In genomic region chr5:92905146-92905545, GRCm38 (mm10) we compare ENCODE assay signal across 12 mouse cellular contexts.
DNase-seq lines count a peak whose midpoint lies in the region; ATAC-seq and TF ChIP-seq lines count a peak whose summit lies in the region.
"Had no signal": no experiment of that assay in that cellular context is flagged by ENCODE, and none has a peak within 500 bp of the region (broad histone marks: within the 10 kb centered on the region; RNA-seq: fewer than 3 reads in every experiment).

No protein-coding gene starts in this region.

- no peak overlapping the region for H3K4me2 ChIP-seq in neural tube, embryonic 11.5 days (ENCODE audit: low read depth)
- no peak overlapping the region for H3K4me2 ChIP-seq in limb, embryonic 14.5 days (replicated peaks; ENCODE audit: low read depth, low read length, severe bottlenecking)

- peak overlapping the region; percentile 86 for H3K27ac ChIP-seq in heart, embryonic 10.5 days
- peak overlapping the region; percentile 39; the same call in 1 of the 2 replicates for H3K27ac ChIP-seq in neural tube, embryonic 11.5 days (ENCODE audit: low read depth, low read length)
- no peak overlapping the region for H3K27ac ChIP-seq in limb, embryonic 14.5 days (replicated peaks; ENCODE audit: low read depth, low read length)

- 39% methylated on average over 9 of the region's 9 CpGs for WGBS in heart, embryonic 10.5 days
- WGBS in neural tube, embryonic 11.5 days: 55% methylated on average over 9 of the region's 9 CpGs
- WGBS in limb, embryonic 14.5 days: 74% methylated on average over 9 of the region's 9 CpGs

- peaks cover 80% of the 10 kb centered on the region for H3K4me1 ChIP-seq in heart, embryonic 10.5 days
- peaks cover 13% of the 10 kb centered on the region for H3K4me1 ChIP-seq in neural tube, embryonic 11.5 days (ENCODE audit: control insufficient read depth, insufficient read depth, low read length)
- H3K4me1 ChIP-seq in limb, embryonic 14.5 days (ENCODE audit: control insufficient read depth, insufficient read depth, low read length): peaks cover 10% of the 10 kb centered on the region
- H3K4me1 ChIP-seq: megakaryocyte, embryonic 14.5 days had no signal

- no peak for TF ChIP-seq POLR2A in limb, embryonic 14.5 days (IDR thresholded peaks at IDR 0.05; ENCODE audit: borderline replicate concordance, extremely low read depth, insufficient read depth, insufficient read length)

- DNase-seq in heart, embryonic 10.5 days (ENCODE audit: low spot score): no peak
- DNase-seq in heart, adult 11 months: no peak
- no peak for DNase-seq in neural tube, embryonic 11.5 days (ENCODE audit: low spot score)
- no peak for DNase-seq in neural tube, embryonic 10.5 days (ENCODE audit: extremely low spot score, low spot score)
- no peak for DNase-seq in limb, embryonic 14.5 days (ENCODE audit: low spot score)
- DNase-seq in gastrocnemius, postnatal 4 days (ENCODE audit: low spot score in 2 of 2): no peak
- DNase-seq: adrenal gland, postnatal 14 days; cerebellum, postnatal 10 days had no signal

- peaks cover 7% of the 10 kb centered on the region; the same call in 1 of the 2 replicates for H3K9me3 ChIP-seq in heart, embryonic 10.5 days
- peaks cover 3% of the 10 kb centered on the region; the same call in 1 of the 2 replicates for H3K9me3 ChIP-seq in neural tube, embryonic 11.5 days (ENCODE audit: control insufficient read depth, low read length)
- 0 out of 2 replicates have a peak, but pooled peaks cover 6% of the 10 kb centered on the region for H3K9me3 ChIP-seq in limb, embryonic 14.5 days (ENCODE audit: control insufficient read depth, low read length)

- peak; percentile 21 for ATAC-seq in neural tube, embryonic 11.5 days (ENCODE audit: insufficient read depth, low FRiP score, low TSS enrichment)
- peak; percentile 7; the same call in 1 of the 2 replicates for ATAC-seq in limb, embryonic 14.5 days (ENCODE audit: low FRiP score, low read depth)
- ATAC-seq in activated CD4-positive, CD25-positive, alpha-beta regulatory T cell, adult 4 months: no peak
- no peak for ATAC-seq in erythroid progenitor cell, adult 5-6 weeks (replicated peaks; ENCODE audit: low FRiP score, poor library complexity, severe bottlenecking)
- ATAC-seq: inflammation-experienced regulatory T-cells, adult 6 months had no signal

- peaks cover 22% of the 10 kb centered on the region for H3K36me3 ChIP-seq in heart, embryonic 10.5 days
- H3K36me3 ChIP-seq in neural tube, embryonic 11.5 days (ENCODE audit: control insufficient read depth, insufficient read depth, low read length): no peaks in the 10 kb centered on the region; the same call in 1 of the 2 replicates
- no peaks in the 10 kb centered on the region for H3K36me3 ChIP-seq in limb, embryonic 14.5 days (ENCODE audit: control insufficient read depth, insufficient read depth, low read length)

- no peaks in the 10 kb centered on the region for H3K27me3 ChIP-seq in heart, embryonic 10.5 days (ENCODE audit: insufficient read depth, poor library complexity, severe bottlenecking)
- H3K27me3 ChIP-seq in neural tube, embryonic 11.5 days (ENCODE audit: control insufficient read depth, insufficient read depth, low read length): no peaks in the 10 kb centered on the region
- no peaks in the 10 kb centered on the region for H3K27me3 ChIP-seq in limb, embryonic 14.5 days (ENCODE audit: control insufficient read depth, insufficient read depth, low read length)

- peak overlapping the region; percentile 12; the same call in 1 of the 2 replicates for H3K4me3 ChIP-seq in heart, embryonic 10.5 days
- no peak overlapping the region for H3K4me3 ChIP-seq in neural tube, embryonic 11.5 days (ENCODE audit: low read depth, low read length)
- H3K4me3 ChIP-seq in limb, embryonic 14.5 days (replicated peaks; ENCODE audit: low read length): no peak overlapping the region
- H3K4me3 ChIP-seq: megakaryocyte, embryonic 14.5 days had no signal

- H3K9ac ChIP-seq in neural tube, embryonic 11.5 days (ENCODE audit: low read length): peak overlapping the region; percentile 27
- H3K9ac ChIP-seq in limb, embryonic 14.5 days (ENCODE audit: low read depth, low read length, severe bottlenecking): 0 out of 2 replicates have a peak overlapping the region, but pooled peaks have one; percentile 26

Comparison
In these comparisons a context has a peak if more than half of its experiments do, and no peak if none do; other contexts are left out.
1. ATAC-seq: peak in neural tube, embryonic 11.5 days (single experiment) and limb, embryonic 14.5 days (single experiment); none in activated CD4-positive, CD25-positive, alpha-beta regulatory T cell, adult 4 months (single experiment) and erythroid progenitor cell, adult 5-6 weeks (single experiment).